Mouse (Mus musculus) MEL (cell line): ENCODE measurements around the gene Gipc2. TPM values are rescaled to one million over a fixed set of nuclear protein-coding genes. Genes with fewer than 3 reads are reported as not detected.

Experiments
- DNase-seq: peaks from one replicate; pipeline ENCODE4 v3.0.0; 2011; ENCODE audit warnings: low read depth, low spot score
- H3K27ac ChIP-seq: 2 replicates; pipeline ENCODE4 v1.5.1; 2012; ENCODE audit warnings: low read depth, mild to moderate bottlenecking, control low read depth, low read length, moderate library complexity; ENCODE audit not compliant: control insufficient read depth
- H3K27me3 ChIP-seq, 2 experiments: fragments of 150-350 bp in 1 of 2; sonication (generic) in 1 of 2; 2 replicates each; pipeline ENCODE4 v1.6.1; 2012; ENCODE audit warnings: low read length in 2 of 2, mild to moderate bottlenecking in 2 of 2, improper control_type of control experiment in 1 of 2, moderate library complexity in 1 of 2; ENCODE audit not compliant: insufficient read depth in 2 of 2, control insufficient read depth in 1 of 2
- H3K36me3 ChIP-seq, 2 experiments: 2 replicates each; pipeline ENCODE4 v1.6.1; 2012 to 2014; ENCODE audit warnings: low read length in 2 of 2, improper control_type of control experiment in 1 of 2, inconsistent platforms in 1 of 2, mild to moderate bottlenecking in 1 of 2; ENCODE audit not compliant: insufficient read depth in 2 of 2, control insufficient read depth in 1 of 2
- H3K4me1 ChIP-seq, 2 experiments: fragments of 150-350 bp in 1 of 2; sonication (generic) in 1 of 2; 2 replicates each; pipeline ENCODE4 v1.6.1; 2012; ENCODE audit warnings: low read length in 2 of 2, improper control_type of control experiment in 1 of 2, mild to moderate bottlenecking in 1 of 2; ENCODE audit not compliant: insufficient read depth in 2 of 2, control insufficient read depth in 1 of 2
- H3K4me3 ChIP-seq, 2 experiments: fragments of 150-350 bp in 1 of 2; sonication (generic) in 1 of 2; 2 replicates each; pipeline ENCODE4 v1.5.1; 2012; ENCODE audit warnings: low read depth in 2 of 2, low read length in 2 of 2, mild to moderate bottlenecking in 2 of 2, moderate library complexity in 2 of 2, control low read depth in 1 of 2, improper control_type of control experiment in 1 of 2; ENCODE audit not compliant: control insufficient read depth in 1 of 2, insufficient read depth in 1 of 2
- H3K79me2 ChIP-seq: 2 replicates; pipeline ENCODE4 v1.6.1; 2012; ENCODE audit warnings: mild to moderate bottlenecking, low read length, moderate library complexity; ENCODE audit not compliant: control insufficient read depth, poor library complexity, insufficient read depth
- H3K9ac ChIP-seq: 2 replicates; pipeline ENCODE4 v1.6.1; 2012; ENCODE audit warnings: low read depth, mild to moderate bottlenecking, control low read depth, low read length, moderate library complexity; ENCODE audit not compliant: control insufficient read depth, poor library complexity, severe bottlenecking
- H3K9me3 ChIP-seq: fragments of 150-350 bp; sonication (generic); replicated peaks from 2 replicates; pipeline ENCODE4 v1.6.1; 2012; ENCODE audit warnings: mild to moderate bottlenecking, low read length, improper control_type of control experiment, moderate library complexity; ENCODE audit not compliant: insufficient read depth
- BHLHE40 ChIP-seq: IDR thresholded peaks from 2 replicates; pipeline ENCODE4 v1.6.1; 2012; ENCODE audit warnings: low read depth, mild to moderate bottlenecking, inconsistent platforms, low read length, improper control_type of control experiment, borderline replicate concordance
- CHD1 ChIP-seq: IDR thresholded peaks from 2 replicates; pipeline ENCODE4 v1.6.1; 2012; ENCODE audit warnings: low read depth, mild to moderate bottlenecking, inconsistent platforms, low read length, improper control_type of control experiment
- CHD2 ChIP-seq: IDR thresholded peaks from 2 replicates; pipeline ENCODE4 v1.6.1; 2011; ENCODE audit warnings: low read length, improper control_type of control experiment
- ETS1 ChIP-seq: IDR thresholded peaks from 2 replicates; pipeline ENCODE4 v1.6.1; 2012; ENCODE audit warnings: low read depth, mild to moderate bottlenecking, inconsistent platforms, low read length, improper control_type of control experiment, moderate library complexity
- GABPA ChIP-seq: IDR thresholded peaks from 2 replicates; pipeline ENCODE4 v1.6.1; 2012; ENCODE audit warnings: low read depth, mild to moderate bottlenecking, inconsistent platforms, low read length, improper control_type of control experiment, moderate library complexity
- JUND ChIP-seq: IDR thresholded peaks from 2 replicates; pipeline ENCODE4 v1.6.1; 2011; ENCODE audit warnings: low read depth, mild to moderate bottlenecking, improper control_type of control experiment, low read length
- KAT2A ChIP-seq: conservative IDR thresholded peaks from 2 replicates; pipeline ENCODE4 v1.6.1; 2012; ENCODE audit warnings: low read depth, low read length, improper control_type of control experiment, inconsistent platforms
- MAFK ChIP-seq: IDR thresholded peaks from 2 replicates; pipeline ENCODE4 v1.6.1; 2011; ENCODE audit warnings: low read depth, mild to moderate bottlenecking, low read length, improper control_type of control experiment, borderline replicate concordance
- MAX ChIP-seq: IDR thresholded peaks from 2 replicates; pipeline ENCODE4 v1.6.1; 2011; ENCODE audit warnings: low read length, improper control_type of control experiment
- MEF2A ChIP-seq: IDR thresholded peaks from 2 replicates; pipeline ENCODE4 v1.6.1; 2014; ENCODE audit warnings: low read depth, mild to moderate bottlenecking, inconsistent platforms, low read length, improper control_type of control experiment; ENCODE audit not compliant: poor library complexity, insufficient replicate concordance, severe bottlenecking; ENCODE audit errors: extremely low read depth
- MXI1 ChIP-seq: IDR thresholded peaks from 2 replicates; pipeline ENCODE4 v1.6.1; 2011; ENCODE audit warnings: mild to moderate bottlenecking, low read depth, low read length, improper control_type of control experiment
- MYC ChIP-seq: IDR thresholded peaks from 2 replicates; pipeline ENCODE4 v1.6.1; 2011; ENCODE audit warnings: low read depth, mild to moderate bottlenecking, low read length, improper control_type of control experiment, moderate library complexity
- NELFE ChIP-seq: IDR thresholded peaks from 2 replicates; pipeline ENCODE4 v1.6.1; 2011; ENCODE audit warnings: low read depth, low read length, improper control_type of control experiment
- POLR2A ChIP-seq, 2 experiments: IDR thresholded peaks; 2 replicates each; pipeline ENCODE4 v1.6.1; 2011 to 2012; ENCODE audit warnings: low read length in 2 of 2, mild to moderate bottlenecking in 2 of 2, control low read depth in 1 of 2, improper control_type of control experiment in 1 of 2, low read depth in 1 of 2, moderate library complexity in 1 of 2; ENCODE audit not compliant: control insufficient read depth in 1 of 2, insufficient read depth in 1 of 2, poor library complexity in 1 of 2
- RAD21 ChIP-seq: IDR thresholded peaks from 2 replicates; pipeline ENCODE4 v1.6.1; 2011; ENCODE audit warnings: mild to moderate bottlenecking, low read depth, low read length, improper control_type of control experiment
- RCOR1 ChIP-seq: IDR thresholded peaks from 2 replicates; pipeline ENCODE4 v1.6.1; 2012; ENCODE audit warnings: low read depth, mild to moderate bottlenecking, inconsistent platforms, low read length, improper control_type of control experiment
- SMC3 ChIP-seq: IDR thresholded peaks from 2 replicates; pipeline ENCODE4 v1.6.1; 2011; ENCODE audit warnings: low read depth, low read length, improper control_type of control experiment
- TAL1 ChIP-seq: IDR thresholded peaks from 2 replicates; pipeline ENCODE4 v1.6.1; 2012; ENCODE audit warnings: mild to moderate bottlenecking, inconsistent platforms, low read length, moderate library complexity, mixed read lengths
- TBP ChIP-seq: IDR thresholded peaks from 2 replicates; pipeline ENCODE4 v1.8.0; 2011; ENCODE audit warnings: low read depth, low read length, improper control_type of control experiment
- USF1 ChIP-seq: IDR thresholded peaks from 2 replicates; pipeline ENCODE4 v1.6.1; 2014; ENCODE audit warnings: low read depth, mild to moderate bottlenecking, inconsistent platforms, low read length, improper control_type of control experiment, moderate library complexity
- ZC3H11A ChIP-seq: IDR thresholded peaks from 2 replicates; pipeline ENCODE4 v1.6.1; 2012; ENCODE audit warnings: low read depth, mild to moderate bottlenecking, inconsistent platforms, low read length, improper control_type of control experiment
- polyA plus RNA-seq, 2 experiments: library from polyadenylated mRNA; stranded (reverse) in 1 of 2; unstranded in 1 of 2; fragments of >175 nt in 1 of 2; fragments of >200 nt in 1 of 2; gene quantifications; 2 replicates each; pipeline versions ENCODE4 v1.2.1 to v1.2.4; 2012; ENCODE audit warnings: low replicate concordance in 2 of 2, low read depth in 1 of 2; ENCODE audit not compliant: insufficient read length in 2 of 2, insufficient read depth in 1 of 2, missing spikeins in 1 of 2
- total RNA-seq: library from RNA; depleted of rRNA; stranded (reverse); fragments of 300-350 nt; gene quantifications from 2 replicates; pipeline ENCODE4 v1.2.3, GENCODE M21; 2012

Gene Gipc2
- total and polyA plus RNA-seq, 3 experiments, result 0.27 to 0.78 TPM; not detected in 1

DNA sequence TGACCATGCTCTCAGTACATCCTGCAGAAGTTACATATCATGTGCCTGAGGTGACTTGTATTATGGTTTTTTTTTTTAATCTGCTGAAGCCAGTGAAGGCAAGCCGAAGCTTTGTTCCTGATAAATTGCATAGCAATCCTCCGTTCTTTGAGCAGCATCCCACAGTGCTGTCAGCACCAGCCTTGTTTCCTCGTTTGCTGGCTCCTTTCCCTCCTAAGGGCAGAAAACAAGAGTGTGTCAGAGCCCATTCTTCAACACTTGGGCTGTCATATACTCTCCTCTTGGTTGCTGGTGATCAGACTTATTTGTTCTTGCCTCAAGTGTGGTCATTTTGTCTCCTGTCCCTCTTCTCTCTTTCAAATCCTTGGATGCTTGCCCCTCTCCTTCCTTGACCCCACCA is 103.2 kb downstream of the Gipc2 start:
- Histone ChIP-seq H3K9me3 (no peaks in the 10 kb centered on the region), H3K4me3 (no peak overlapping the region), H3K79me2 (no peaks in the 10 kb centered on the region), H3K9ac (no peak overlapping the region), H3K27ac (no peak overlapping the region), H3K4me1 (no peaks in the 10 kb centered on the region), H3K36me3 (no peaks in the 10 kb centered on the region), H3K27me3 (peaks cover 5 to 10% of the 10 kb centered on the region in 2 experiments)
- TF ChIP-seq BHLHE40 (no peak), USF1 (no peak), ETS1 (no peak), CHD2 (no peak), MAX (no peak), JUND (no peak)
- no peak for DNase-seq

DNA sequence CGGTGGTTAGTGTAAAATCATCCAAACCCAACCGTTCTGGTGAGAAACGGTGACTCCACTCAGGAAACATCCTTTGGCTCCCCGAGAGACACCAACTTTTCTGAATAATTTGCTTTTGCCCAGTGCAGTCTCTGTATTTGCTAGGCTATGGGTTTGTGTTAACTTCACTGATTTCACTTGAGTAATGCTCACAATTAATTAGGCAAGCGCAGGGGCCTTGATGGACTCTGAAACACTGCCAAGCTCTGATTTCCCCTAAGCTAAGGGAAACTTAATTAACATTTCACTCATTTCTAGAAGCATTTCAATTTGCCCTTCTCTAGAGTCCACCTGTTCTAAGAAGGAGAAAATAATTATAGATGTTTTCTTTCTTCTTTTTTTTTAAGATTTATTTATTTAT is 104.9 kb downstream of the Gipc2 start:
- Histone ChIP-seq H3K27me3 (peaks cover 5 to 8% of the 10 kb centered on the region in 2 experiments), H3K27ac (no peak overlapping the region), H3K36me3 (no peaks in the 10 kb centered on the region), H3K4me3 (no peak overlapping the region), H3K9me3 (no peaks in the 10 kb centered on the region), H3K9ac (no peak overlapping the region), H3K4me1 (no peaks in the 10 kb centered on the region), H3K79me2 (no peaks in the 10 kb centered on the region)
- no peak for DNase-seq
- TF ChIP-seq RCOR1, result no peak
- TF ChIP-seq KAT2A, result no peak
- TF ChIP-seq USF1, result no peak
- no peak for TF ChIP-seq MAFK
- no peak for TF ChIP-seq SMC3
- TF ChIP-seq TBP, result no peak
- no peak for TF ChIP-seq MYC

DNA sequence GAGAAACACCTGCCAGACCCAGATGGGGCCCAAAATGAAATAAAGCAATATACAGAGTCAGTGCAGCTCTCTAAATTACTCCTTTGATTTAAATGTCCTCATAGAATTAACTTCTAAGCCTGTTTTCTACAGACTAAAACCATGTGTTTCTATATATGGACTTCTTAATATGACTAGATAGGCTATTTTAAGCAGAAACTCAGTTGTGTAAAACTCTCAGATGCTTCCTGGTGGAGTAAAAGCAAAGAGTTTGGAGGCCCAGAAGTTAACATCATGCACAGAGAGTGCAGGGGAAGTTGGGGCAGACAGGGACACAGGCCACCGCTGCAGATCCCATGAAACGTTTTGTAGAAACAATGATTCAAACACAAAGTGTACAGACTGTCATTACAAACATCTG is 107.8 kb downstream of the Gipc2 start:
- no peak for TF ChIP-seq NELFE
- no peak for TF ChIP-seq POLR2A (IDR thresholded peaks at IDR 0.05; ENCODE audit: control insufficient read depth in 1 of 2, insufficient read depth in 1 of 2, low read depth in 1 of 2, low read length in 2 of 2, poor library complexity in 1 of 2)
- TF ChIP-seq SMC3, result no peak
- no peak for TF ChIP-seq USF1
- TF ChIP-seq TAL1, result no peak
- TF ChIP-seq MAFK, result no peak
- no peak for TF ChIP-seq MAX
- TF ChIP-seq ZC3H11A, result no peak
- TF ChIP-seq MEF2A, result no peak
- no peak for TF ChIP-seq GABPA
- TF ChIP-seq RAD21, result no peak
- no peak for TF ChIP-seq CHD1
- no peak for TF ChIP-seq MXI1
- Histone ChIP-seq H3K9ac (no peak overlapping the region), H3K36me3 (no peaks in the 10 kb centered on the region), H3K27me3 (peaks cover under 1 to 1% of the 10 kb centered on the region in 2 experiments), H3K79me2 (no peaks in the 10 kb centered on the region), H3K9me3 (no peaks in the 10 kb centered on the region), H3K27ac (no peak overlapping the region), H3K4me1 (no peaks in the 10 kb centered on the region), H3K4me3 (no peak overlapping the region)
- DNase-seq, result no peak
